Mouse (Mus musculus): Measurements from ENCODE around the gene Ermp1.

Ermp1 gene

GRCm38 (mm10) chr19:29661974-29662580, 13.9 kb upstream of the Ermp1 start:
- no peak for DNase-seq (ENCODE audit: low spot score in 2 of 2)

- no peak for DNase-seq (ENCODE audit: low spot score in 2 of 2)
These were observed 12.9 kb upstream of the Ermp1 start for GRCm38 (mm10) chr19:29660835-29661764.

- no peak for DNase-seq (ENCODE audit: low spot score in 2 of 2)
These were observed 11.5 kb upstream of the Ermp1 start for GRCm38 (mm10) chr19:29659705-29660104.

- no peak for DNase-seq (ENCODE audit: low spot score in 2 of 2)
These were observed 10.6 kb upstream of the Ermp1 start for GRCm38 (mm10) chr19:29658836-29659235.

- no peak for DNase-seq (ENCODE audit: low spot score in 2 of 2)
These were observed 9.3 kb upstream of the Ermp1 start for GRCm38 (mm10) chr19:29657558-29657957.

- DNase-seq (ENCODE audit: low spot score in 2 of 2), result no peak
These were observed 8.8 kb upstream of the Ermp1 start for GRCm38 (mm10) chr19:29657033-29657432.

GRCm38 (mm10) chr19:29656620-29657019, 8.4 kb upstream of the Ermp1 start:
- no peak for DNase-seq (ENCODE audit: low spot score in 2 of 2)

- DNase-seq (ENCODE audit: low spot score in 2 of 2), result no peak
These were observed 7.8 kb upstream of the Ermp1 start for GRCm38 (mm10) chr19:29656029-29656428.

GRCm38 (mm10) chr19:29655148-29655547, 6.9 kb upstream of the Ermp1 start:
- DNase-seq (ENCODE audit: low spot score in 2 of 2), result no peak

GRCm38 (mm10) chr19:29653768-29654265, 5.6 kb upstream of the Ermp1 start:
- no peak for DNase-seq (ENCODE audit: low spot score in 2 of 2)

GRCm38 (mm10) chr19:29649683-29650082, 1.5 kb upstream of the Ermp1 start:
- DNase-seq (ENCODE audit: low spot score in 2 of 2), result no peak

- no peak for DNase-seq (ENCODE audit: low spot score in 2 of 2)
These were observed 317 bp upstream of the Ermp1 start for GRCm38 (mm10) chr19:29648550-29648914.

GRCm38 (mm10) chr19:29644747-29645146, 3.5 kb downstream of the Ermp1 start:
- no peak for DNase-seq (ENCODE audit: low spot score in 2 of 2)

- no peak for DNase-seq (ENCODE audit: low spot score in 2 of 2)
These were observed 4.9 kb downstream of the Ermp1 start for GRCm38 (mm10) chr19:29643194-29643922.

- no peak for DNase-seq (ENCODE audit: low spot score in 2 of 2)
These were observed 6.0 kb downstream of the Ermp1 start for GRCm38 (mm10) chr19:29642211-29642610.

GRCm38 (mm10) chr19:29641510-29641909, 6.7 kb downstream of the Ermp1 start:
- no peak for DNase-seq (ENCODE audit: low spot score in 2 of 2)

GRCm38 (mm10) chr19:29641055-29641454, 7.2 kb downstream of the Ermp1 start:
- no peak for DNase-seq (ENCODE audit: low spot score in 2 of 2)

GRCm38 (mm10) chr19:29612102-29612501, 36.1 kb downstream of the Ermp1 start:
- no peak for DNase-seq (ENCODE audit: low spot score in 2 of 2)

- no peak for DNase-seq (ENCODE audit: low spot score in 2 of 2)
These were observed 37.3 kb downstream of the Ermp1 start for GRCm38 (mm10) chr19:29610907-29611306.

GRCm38 (mm10) chr19:29608212-29608611, 40.0 kb downstream of the Ermp1 start:
- DNase-seq (ENCODE audit: low spot score in 2 of 2), result no peak

- no peak for DNase-seq (ENCODE audit: low spot score in 2 of 2)
These were observed 40.7 kb downstream of the Ermp1 start for GRCm38 (mm10) chr19:29607521-29607920.

GRCm38 (mm10) chr19:29604653-29605052, 43.6 kb downstream of the Ermp1 start:
- DNase-seq (ENCODE audit: low spot score in 2 of 2), result no peak
